Mouse (Mus musculus): ENCODE results near the gene Psmd8.

The Psmd8 gene

GRCm38 (mm10) chr7:29170755-29171561 is 9.5 kb downstream of the Psmd8 start:
- DNase-seq (ENCODE audit: extremely low read depth, insufficient read length, low spot score): no peak

GRCm38 (mm10) chr7:29170066-29170754 is 10.3 kb downstream of the Psmd8 start, which contains the start of the genes Ggn and Spred3:
Ggn (plus strand) TSS chr7:29170210.
Spred3 (minus strand) TSS chr7:29170411.
- peak; percentile 91 for DNase-seq (ENCODE audit: extremely low read depth, insufficient read length, low spot score)

GRCm38 (mm10) chr7:29169231-29170065 is 11.1 kb downstream of the Psmd8 start:
- peak; percentile 88 for DNase-seq (ENCODE audit: extremely low read depth, insufficient read length, low spot score)

GRCm38 (mm10) chr7:29168791-29169230 is 11.7 kb downstream of the Psmd8 start:
- DNase-seq (ENCODE audit: extremely low read depth, insufficient read length, low spot score): no peak

GRCm38 (mm10) chr7:29168121-29168695 is 12.3 kb downstream of the Psmd8 start:
- DNase-seq (ENCODE audit: extremely low read depth, insufficient read length, low spot score): peak; percentile 34

GRCm38 (mm10) chr7:29167656-29168055 is 12.8 kb downstream of the Psmd8 start:
- no peak for DNase-seq (ENCODE audit: extremely low read depth, insufficient read length, low spot score)

- DNase-seq (ENCODE audit: extremely low read depth, insufficient read length, low spot score): no peak
Measured at GRCm38 (mm10) chr7:29162750-29163525, 17.6 kb downstream of the Psmd8 start.

- no peak for DNase-seq (ENCODE audit: extremely low read depth, insufficient read length, low spot score)
Measured at GRCm38 (mm10) chr7:29162294-29162693, 18.2 kb downstream of the Psmd8 start.

GRCm38 (mm10) chr7:29158264-29158663 is 22.2 kb downstream of the Psmd8 start:
- no peak for DNase-seq (ENCODE audit: extremely low read depth, insufficient read length, low spot score)

GRCm38 (mm10) chr7:29155838-29156782 is 24.4 kb downstream of the Psmd8 start, which contains the start of gene Fam98c:
Fam98c (minus strand) TSS chr7:29156234.
- peak; percentile 83 for DNase-seq (ENCODE audit: extremely low read depth, insufficient read length, low spot score)

- peak; percentile 87 for DNase-seq (ENCODE audit: extremely low read depth, insufficient read length, low spot score)
Measured at GRCm38 (mm10) chr7:29155196-29155837, 25.2 kb downstream of the Psmd8 start.

- no peak for DNase-seq (ENCODE audit: extremely low read depth, insufficient read length, low spot score)
Measured at GRCm38 (mm10) chr7:29154018-29154720, 26.3 kb downstream of the Psmd8 start.

GRCm38 (mm10) chr7:29151486-29151885 is 29.0 kb downstream of the Psmd8 start:
- DNase-seq (ENCODE audit: extremely low read depth, insufficient read length, low spot score): no peak

GRCm38 (mm10) chr7:29148771-29149170 is 31.7 kb downstream of the Psmd8 start:
- no peak for DNase-seq (ENCODE audit: extremely low read depth, insufficient read length, low spot score)

GRCm38 (mm10) chr7:29146625-29147367 is 33.7 kb downstream of the Psmd8 start:
- DNase-seq (ENCODE audit: extremely low read depth, insufficient read length, low spot score): no peak

- no peak for DNase-seq (ENCODE audit: extremely low read depth, insufficient read length, low spot score)
Measured at GRCm38 (mm10) chr7:29144006-29144405, 36.5 kb downstream of the Psmd8 start.

GRCm38 (mm10) chr7:29141416-29141815 is 39.1 kb downstream of the Psmd8 start:
- DNase-seq (ENCODE audit: extremely low read depth, insufficient read length, low spot score): no peak

Measured in 3134 (cell line).